Mouse (Mus musculus) spleen, adult 2 months (tissue): Measurements from ENCODE around the gene Fam160a2.

Source experiments
- CTCF ChIP-seq: fragments of 200-500 bp; IDR thresholded peaks from 2 replicates; pipeline ENCODE4 v1.5.1; 2011; ENCODE audit warnings: mild to moderate bottlenecking, inconsistent platforms; ENCODE audit not compliant: insufficient read depth, insufficient read length, insufficient replicate concordance; ENCODE audit errors: extremely low read depth
- POLR2A ChIP-seq: fragments of 200-500 bp; IDR thresholded peaks from 2 replicates; pipeline ENCODE4 v1.6.1; 2011; ENCODE audit warnings: low read depth, low read length, inconsistent platforms

GRCm38 (mm10) chr7:105437979-105438772 is 38.3 kb upstream of the Fam160a2 start:
- TF ChIP-seq CTCF (no peak), POLR2A (no peak)
